ENCODE assay signal across 13 mouse cellular contexts in genomic region chr14:80195041-80195440, GRCm38 (mm10).
"Had no signal": no experiment of that assay in that cellular context is flagged by ENCODE, and none has a peak within 500 bp of the region (broad histone marks: within the 10 kb centered on the region; RNA-seq: fewer than 3 reads in every experiment).

No protein-coding gene starts in this region.

- H3K27ac ChIP-seq: kidney, postnatal 0 days; layer of hippocampus, adult 2 months; limb, embryonic 13.5 days; macrophage; midbrain, embryonic 15.5 days; neural tube, embryonic 12.5 days; stomach, postnatal 0 days had no signal

- H3K27me3 ChIP-seq: limb, embryonic 13.5 days; megakaryocyte, embryonic 14.5 days; midbrain, embryonic 15.5 days; neural tube, embryonic 12.5 days had no signal

- H3K4me1 ChIP-seq: megakaryocyte, embryonic 14.5 days; midbrain, embryonic 15.5 days; neural tube, embryonic 12.5 days had no signal

- DNase-seq: lung, postnatal 10 days; thymus, postnatal 4 days had no signal

- H3K9me3 ChIP-seq: limb, embryonic 13.5 days; midbrain, embryonic 15.5 days; neural tube, embryonic 12.5 days had no signal

- ATAC-seq: midbrain, embryonic 15.5 days had no signal

- H3K4me3 ChIP-seq: layer of hippocampus, adult 2 months; limb, embryonic 13.5 days; megakaryocyte, embryonic 14.5 days; midbrain, embryonic 15.5 days; neural tube, embryonic 12.5 days had no signal

- H3K4me2 ChIP-seq: limb, embryonic 13.5 days; liver, embryonic 11.5 days; lung, embryonic 14.5 days; midbrain, embryonic 11.5 days; midbrain, embryonic 15.5 days; neural tube, embryonic 12.5 days had no signal

- H3K36me3 ChIP-seq: limb, embryonic 13.5 days; midbrain, embryonic 15.5 days; neural tube, embryonic 12.5 days had no signal

- H3K9ac ChIP-seq: limb, embryonic 13.5 days; lung, embryonic 14.5 days; midbrain, embryonic 15.5 days; neural tube, embryonic 12.5 days had no signal
